Mouse (Mus musculus) spleen, postnatal 4 days (tissue): ENCODE measurements at regions not wholly inside any gene's neighbourhood (a gene's known extent, or its start where the extent isn't known, plus 50 kb on each side); places are given as distances from the start of the nearest gene placed in this dataset.

Experiments
- DNase-seq, 2 experiments: peaks; one replicate each; pipeline ENCODE4 v3.0.0; 2022; ENCODE audit warnings: low spot score in 2 of 2

DNA sequence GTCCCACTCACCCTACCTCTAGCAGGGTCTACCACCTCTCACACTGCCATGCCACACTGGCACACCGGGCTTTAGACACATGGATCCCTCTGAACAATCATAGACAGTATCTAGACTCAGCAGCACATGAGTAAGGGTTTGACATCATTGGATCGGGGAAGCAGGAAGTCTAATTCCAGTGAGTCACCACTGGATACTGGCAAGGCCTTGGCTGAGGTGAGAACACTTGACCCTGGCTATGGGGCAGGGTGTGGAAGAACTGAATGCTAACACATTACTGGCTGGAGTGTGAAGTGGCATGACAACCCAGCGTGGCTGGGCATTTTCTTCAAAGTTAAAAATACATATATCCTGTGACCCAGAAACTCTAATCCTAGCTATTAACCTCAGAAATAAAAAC lies 114.4 kb downstream of the H2afy start:
- DNase-seq, result no peak

- no peak for DNase-seq
Observed at GRCm38 (mm10) chr13:56014006-56014405, 122.2 kb downstream of the H2afy start.

DNA sequence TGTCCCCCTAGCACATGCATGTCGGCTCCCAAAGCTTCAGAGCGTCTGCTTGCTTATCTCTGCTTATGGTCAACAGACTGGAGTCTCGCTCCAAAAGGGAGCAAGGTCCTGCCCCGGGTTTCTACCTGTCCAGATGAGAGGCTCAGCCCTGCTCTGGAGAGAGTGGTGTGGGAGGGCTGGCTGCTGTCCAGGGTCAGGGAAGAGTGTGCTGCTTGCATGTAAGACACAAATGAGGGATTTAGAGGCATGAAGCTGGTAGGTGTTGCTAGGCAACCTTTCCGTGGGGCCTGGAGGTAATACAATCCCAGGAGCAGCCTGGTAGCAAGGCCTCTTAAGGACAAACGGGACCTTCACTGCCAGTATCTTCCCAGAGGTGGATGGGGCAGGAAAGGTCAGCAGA lies 125.7 kb downstream of the H2afy start:
- no peak for DNase-seq

DNA sequence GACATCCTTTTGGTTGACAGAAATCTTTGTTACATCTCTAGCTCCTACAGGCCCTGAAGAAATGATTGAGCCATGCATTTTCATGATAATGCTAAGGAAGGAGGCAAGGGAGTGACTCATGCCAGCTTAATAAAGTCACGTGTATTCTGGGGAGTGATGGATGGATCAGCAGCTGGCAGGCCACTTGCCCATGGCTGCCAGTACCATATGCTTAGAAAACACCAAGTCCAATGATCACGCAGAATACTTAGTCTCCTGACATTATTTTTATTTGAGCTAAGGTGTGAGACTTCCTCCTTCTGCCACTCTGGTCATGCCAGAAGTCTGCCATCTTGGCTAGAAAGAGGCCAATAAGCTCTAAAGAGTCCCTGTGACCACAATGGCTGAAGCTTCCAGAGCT lies 129.3 kb downstream of the H2afy start:
- no peak for DNase-seq

- no peak for DNase-seq
Observed at GRCm38 (mm10) chr13:56005746-56006145, 130.4 kb downstream of the H2afy start.

- no peak for DNase-seq
Observed at GRCm38 (mm10) chr13:56003724-56004393, 132.3 kb downstream of the H2afy start.

GRCm38 (mm10) chr13:55995255-55995654 lies 140.9 kb downstream of the H2afy start:
- DNase-seq, result no peak

DNA sequence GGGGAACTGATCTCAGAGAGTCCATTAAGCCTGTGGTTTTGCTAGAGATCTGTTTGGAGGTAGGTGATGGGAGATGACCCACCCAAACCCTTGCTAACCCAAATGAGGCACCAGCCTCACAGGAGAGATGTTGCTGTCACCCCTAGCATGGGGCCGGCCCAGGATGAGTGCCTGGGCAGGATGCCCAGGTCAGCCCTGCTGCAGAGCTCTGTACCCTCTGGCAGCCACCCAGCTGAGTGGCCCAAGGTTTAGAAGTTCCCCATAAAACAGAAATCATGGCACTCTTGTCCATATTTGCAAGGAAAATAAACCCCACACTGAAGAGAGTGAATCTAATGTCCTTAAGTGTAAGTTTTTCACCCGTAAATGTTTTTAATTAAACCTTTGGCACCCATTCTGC lies 141.7 kb downstream of the H2afy start:
- no peak for DNase-seq

- no peak for DNase-seq
Observed at GRCm38 (mm10) chr13:55992699-55993098, 143.5 kb downstream of the H2afy start.

- DNase-seq, result no peak
Observed at GRCm38 (mm10) chr13:55991216-55991615, 144.9 kb downstream of the H2afy start.

DNA sequence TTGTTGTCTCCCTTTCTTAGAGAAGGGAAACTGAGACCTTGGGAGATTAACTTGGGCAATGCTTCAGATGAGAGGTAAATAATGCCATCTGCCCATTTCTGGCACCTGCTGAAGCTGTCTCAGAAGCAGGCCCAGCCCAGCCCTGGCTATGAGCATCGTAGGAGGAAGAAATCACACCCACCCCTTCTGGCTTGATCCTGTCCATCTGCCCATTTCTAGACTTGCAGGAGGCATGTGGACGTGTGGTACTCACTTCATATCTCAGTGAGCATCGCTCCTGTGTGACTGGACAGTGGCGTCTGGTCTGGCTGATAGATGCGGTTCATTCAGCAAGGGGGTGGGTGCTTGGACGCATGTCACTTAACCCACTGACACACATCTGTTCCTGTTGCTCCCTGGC lies 146.0 kb downstream of the H2afy start:
- DNase-seq, result no peak

DNA sequence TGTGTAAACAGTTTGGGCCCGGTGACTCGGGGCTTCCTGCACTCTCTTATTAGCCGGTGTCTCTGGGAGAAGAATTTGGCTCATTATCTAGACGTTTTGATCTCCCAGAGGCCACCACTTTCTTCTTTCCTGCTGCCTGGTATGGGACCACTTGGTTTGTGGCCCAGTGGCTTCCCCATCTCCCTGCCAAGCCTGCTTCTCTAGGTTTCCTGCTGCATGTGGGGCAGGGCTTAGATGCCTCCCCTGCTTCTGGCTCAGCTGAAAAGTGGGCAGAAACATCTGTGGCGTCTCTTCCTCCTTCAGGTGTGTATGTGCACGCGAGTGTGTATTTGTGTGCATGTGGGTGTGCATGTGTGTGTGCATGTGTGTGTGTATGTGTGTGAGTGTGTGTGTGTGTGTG lies 146.8 kb downstream of the H2afy start:
- no peak for DNase-seq

DNA sequence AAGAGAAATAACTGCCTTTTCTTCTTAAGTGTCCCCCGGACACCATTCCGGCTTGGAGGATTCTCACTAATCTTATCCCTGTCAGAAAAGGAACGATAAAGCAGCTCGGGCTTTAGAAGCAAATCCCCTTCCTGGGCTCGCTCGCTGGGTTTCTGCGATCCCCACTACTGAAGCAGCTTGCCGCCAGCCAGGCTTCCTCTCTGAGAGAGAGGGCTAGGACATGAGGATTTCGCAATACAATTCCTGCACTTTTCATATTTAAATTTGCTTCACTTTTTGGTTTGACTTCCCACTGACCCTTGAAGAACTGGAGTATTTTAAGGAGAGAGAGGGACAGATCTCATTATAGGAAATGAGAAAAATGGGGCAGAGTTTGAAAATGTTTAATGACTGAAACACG lies 149.4 kb upstream of the Pitx1 start:
- no peak for DNase-seq

DNA sequence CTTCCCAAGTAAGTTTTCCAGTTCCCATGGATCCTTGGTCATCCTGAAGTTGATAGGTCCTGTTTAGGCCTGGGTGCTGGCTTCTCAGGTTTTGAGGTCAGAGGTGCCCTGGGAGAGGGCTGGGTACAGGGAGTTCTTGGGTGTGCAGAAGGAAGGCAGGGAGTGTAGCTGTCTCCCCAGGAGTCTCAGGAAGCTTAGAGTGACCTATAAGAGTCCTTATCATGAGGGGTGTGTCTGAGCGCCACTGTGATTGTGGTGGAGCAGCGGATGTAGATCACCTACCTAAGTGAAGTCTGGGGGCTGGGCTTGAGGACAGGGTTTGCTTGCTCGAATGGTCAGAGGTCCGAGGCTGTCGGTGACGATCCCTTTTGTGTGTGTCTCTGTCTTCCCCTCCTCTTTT lies 148.8 kb upstream of the Pitx1 start:
- DNase-seq, result no peak

DNA sequence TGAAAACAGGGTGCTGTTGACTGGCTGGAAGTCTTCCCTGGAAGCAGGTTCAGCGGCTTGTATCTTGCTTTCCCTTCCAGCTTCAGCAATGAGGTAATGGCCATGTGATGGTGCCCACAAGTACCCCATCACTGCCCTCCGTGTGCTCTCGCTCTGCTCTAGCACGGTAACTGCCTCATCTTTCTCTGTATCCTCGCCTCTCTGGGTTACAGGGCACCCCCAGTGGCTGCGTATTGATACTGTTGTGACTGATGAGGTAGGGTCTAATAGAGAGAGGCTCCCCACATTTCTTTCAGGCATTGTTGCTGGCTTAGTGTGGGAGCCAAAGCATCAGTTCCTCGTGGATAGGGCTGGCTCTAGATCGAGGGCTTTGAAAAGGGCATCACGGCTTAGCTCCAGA lies 147.9 kb upstream of the Pitx1 start:
- DNase-seq, result no peak

- DNase-seq, result no peak
Observed at GRCm38 (mm10) chr13:55981041-55981440, 145.0 kb upstream of the Pitx1 start.

DNA sequence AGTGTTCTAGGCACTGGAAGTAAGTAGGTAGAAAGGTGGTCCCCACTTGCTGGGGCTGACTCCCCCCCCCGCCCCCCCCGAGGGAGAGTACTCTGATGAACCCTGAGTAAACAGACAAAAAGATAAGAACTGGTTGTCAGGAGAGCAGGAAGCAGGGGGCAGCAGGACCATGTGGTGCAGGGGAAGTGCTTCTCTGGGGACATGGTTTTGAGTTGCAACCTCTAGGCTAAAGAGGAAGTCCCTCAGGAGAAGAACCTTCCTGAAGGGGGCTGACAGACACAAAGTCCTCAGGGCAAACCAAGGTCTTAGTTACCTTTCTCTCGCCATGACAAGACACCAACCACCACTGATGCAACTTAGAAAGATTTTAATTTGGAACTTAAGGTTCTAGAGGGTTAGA lies 141.9 kb upstream of the Pitx1 start:
- no peak for DNase-seq

DNA sequence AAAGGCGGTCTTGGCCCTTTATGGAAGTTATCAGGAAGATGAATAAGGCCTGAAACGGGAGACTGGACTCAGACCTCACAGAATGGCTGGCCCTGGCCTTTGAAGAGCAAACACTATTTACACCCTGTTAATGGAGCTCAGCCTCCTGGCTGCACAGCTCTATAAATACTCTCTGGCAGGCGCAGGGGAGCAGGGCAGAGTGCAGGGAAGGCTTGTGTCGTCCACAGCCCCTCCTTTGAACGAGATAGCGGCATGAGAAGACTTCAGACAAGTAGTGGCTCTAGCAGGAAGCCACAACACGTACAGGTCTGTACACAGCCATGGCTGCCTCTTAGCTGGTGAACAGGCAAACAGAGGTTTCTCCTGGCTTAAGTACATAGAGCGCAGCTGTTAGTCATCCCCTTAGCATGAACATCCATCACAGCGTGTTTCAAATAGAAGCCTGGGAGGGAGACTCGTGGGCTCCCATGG lies 141.0 kb upstream of the Pitx1 start:
- no peak for DNase-seq

DNA sequence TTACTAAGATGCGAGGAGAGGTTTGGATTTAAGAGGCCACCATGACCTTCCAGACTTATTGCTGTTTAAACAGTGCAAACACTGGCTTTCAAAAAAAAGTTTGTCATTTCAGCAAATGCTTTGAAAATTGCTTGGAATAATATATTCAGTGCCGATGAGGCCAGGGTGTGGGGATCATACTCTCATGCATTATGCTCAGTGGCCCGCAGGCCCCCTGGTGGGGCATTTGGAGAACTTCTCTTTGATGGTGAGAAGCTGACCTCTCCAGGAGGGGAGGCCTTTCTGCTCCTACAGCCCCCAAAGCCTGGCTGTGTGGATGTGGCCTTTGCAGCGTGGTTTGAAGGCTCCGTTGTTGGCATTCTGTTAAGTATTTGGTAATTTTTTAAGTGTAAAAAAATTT lies 138.1 kb upstream of the Pitx1 start:
- DNase-seq, result no peak

DNA sequence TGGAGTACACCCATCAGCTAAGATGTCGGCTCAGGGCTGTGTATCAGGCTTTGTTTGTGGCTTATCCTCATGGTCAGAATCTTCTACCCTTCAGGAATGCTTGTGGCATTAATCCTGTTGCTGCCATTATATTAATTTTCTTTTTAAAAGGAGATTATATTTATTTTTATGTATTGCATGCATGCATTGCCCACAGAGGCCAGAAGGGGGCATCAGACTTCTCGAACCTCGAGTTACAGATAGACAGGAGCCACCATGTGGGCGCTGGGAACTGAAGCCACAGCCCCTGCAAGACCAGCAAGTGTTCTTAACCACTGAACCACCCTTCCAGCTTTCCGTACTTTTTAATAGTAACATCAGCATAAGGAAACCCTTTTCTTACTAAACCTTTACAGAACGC lies 134.7 kb upstream of the Pitx1 start:
- no peak for DNase-seq

DNA sequence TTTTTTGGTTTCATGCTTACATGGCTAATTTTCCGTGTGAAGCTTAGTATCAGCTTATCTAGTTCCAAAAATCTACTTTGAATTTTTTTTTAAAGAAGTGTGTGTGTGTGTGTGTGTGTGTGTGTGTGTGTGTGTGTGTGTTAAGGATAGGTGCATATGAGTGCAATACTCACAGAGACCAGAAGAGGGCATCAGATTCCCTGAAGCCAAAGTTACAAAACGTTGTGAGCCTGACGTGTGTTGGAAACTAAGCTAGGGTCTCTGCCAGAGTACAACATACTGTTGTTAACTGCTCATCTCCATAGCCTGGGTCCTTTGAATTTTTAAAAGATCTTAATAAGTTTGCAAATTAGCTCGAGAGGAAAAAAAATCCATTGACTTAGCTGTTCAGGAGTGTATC lies 133.5 kb upstream of the Pitx1 start:
- DNase-seq, result no peak

DNA sequence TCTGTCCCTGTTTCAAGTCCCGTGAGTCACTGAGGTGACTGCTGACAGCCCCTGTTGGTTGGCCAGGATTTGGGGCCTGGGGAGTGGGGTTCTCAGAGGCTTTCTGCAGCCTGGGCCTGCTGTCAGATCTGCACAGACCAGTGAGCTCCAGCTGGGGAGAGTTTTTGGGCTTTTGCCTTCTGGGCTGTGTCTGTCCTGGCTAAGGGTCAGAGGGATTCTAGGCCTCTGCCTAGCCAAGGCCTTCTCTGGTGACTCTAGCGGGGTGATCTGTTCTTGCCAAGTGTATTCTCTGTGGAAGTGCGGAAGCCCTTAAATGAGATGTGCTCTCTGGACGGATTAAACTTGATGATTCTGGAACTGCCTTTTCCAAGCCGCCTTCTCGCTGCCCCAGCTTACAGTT lies 131.2 kb upstream of the Pitx1 start:
- no peak for DNase-seq

- peak; percentile 25 to 75 for DNase-seq
Observed at GRCm38 (mm10) chr13:55963005-55963620, 127.1 kb upstream of the Pitx1 start.
